Mouse (Mus musculus): Measurements from ENCODE around the gene Arhgap45.

Arhgap45 gene

GRCm38 (mm10) chr10:79987771-79988505 lies 28.5 kb upstream of the Arhgap45 start:
- peak in 1 of 2 experiments; percentile 36 for DNase-seq

- peak; percentile 82 to 89 for DNase-seq
Measured at GRCm38 (mm10) chr10:79988506-79989271, 27.8 kb upstream of the Arhgap45 start, which contains the start of gene Cnn2. TSS of gene Cnn2 (plus strand) at chr10:79988584.

GRCm38 (mm10) chr10:79989272-79989786 lies 27.1 kb upstream of the Arhgap45 start:
- DNase-seq = peak in 1 of 2 experiments; percentile 19

- DNase-seq = peak; percentile 72 to 81
Measured at GRCm38 (mm10) chr10:79989870-79990269, 26.6 kb upstream of the Arhgap45 start.

GRCm38 (mm10) chr10:79991099-79991498 lies 25.4 kb upstream of the Arhgap45 start:
- no peak for DNase-seq

- DNase-seq = no peak
Measured at GRCm38 (mm10) chr10:79991548-79991947, 24.9 kb upstream of the Arhgap45 start.

- DNase-seq = peak; percentile 63 to 68
Measured at GRCm38 (mm10) chr10:79994397-79995115, 21.9 kb upstream of the Arhgap45 start.

GRCm38 (mm10) chr10:79995636-79996035 lies 20.8 kb upstream of the Arhgap45 start:
- DNase-seq = no peak

GRCm38 (mm10) chr10:79996272-79997033 lies 20.0 kb upstream of the Arhgap45 start, which contains the start of gene Abca7:
TSS of gene Abca7 (plus strand) at chr10:79996494.
- peak; percentile 96 to 98 for DNase-seq

GRCm38 (mm10) chr10:79997034-79997760 lies 19.3 kb upstream of the Arhgap45 start:
- DNase-seq = peak; percentile 63 to 66

GRCm38 (mm10) chr10:79997819-79998218 lies 18.6 kb upstream of the Arhgap45 start:
- DNase-seq = no peak

- no peak for DNase-seq
Measured at GRCm38 (mm10) chr10:80001945-80002344, 14.5 kb upstream of the Arhgap45 start.

GRCm38 (mm10) chr10:80002829-80003228 lies 13.6 kb upstream of the Arhgap45 start:
- no peak for DNase-seq

- peak in 1 of 2 experiments; percentile 52 for DNase-seq
Measured at GRCm38 (mm10) chr10:80003374-80004232, 12.8 kb upstream of the Arhgap45 start.

- DNase-seq = no peak
Measured at GRCm38 (mm10) chr10:80004233-80004705, 12.2 kb upstream of the Arhgap45 start.

GRCm38 (mm10) chr10:80011740-80012139 lies 4.7 kb upstream of the Arhgap45 start:
- no peak for DNase-seq

- no peak for DNase-seq
Measured at GRCm38 (mm10) chr10:80013609-80014008, 2.8 kb upstream of the Arhgap45 start.

- DNase-seq = peak; percentile 76 to 85
Measured at GRCm38 (mm10) chr10:80014484-80015290, 1.8 kb upstream of the Arhgap45 start.

GRCm38 (mm10) chr10:80015583-80015982 lies 870 bp upstream of the Arhgap45 start:
- peak; percentile 80 to 81 for DNase-seq

Measured in lung, adult 18-20 months (tissue).